Mouse (Mus musculus): ENCODE measurements at regions not wholly inside any gene's neighbourhood (a gene's known extent, or its start where the extent isn't known, plus 50 kb on each side); places are given as distances from the start of the nearest gene placed in this dataset.

- no peak for DNase-seq
Measured at GRCm38 (mm10) chr6:91619735-91620732, 63.8 kb upstream of the Slc6a6 start.

GRCm38 (mm10) chr6:91621437-91621836 lies 62.4 kb upstream of the Slc6a6 start:
- no peak for DNase-seq

- DNase-seq, result no peak
Measured at GRCm38 (mm10) chr6:91622425-91622824, 61.4 kb upstream of the Slc6a6 start.

GRCm38 (mm10) chr6:91623646-91624045 lies 60.2 kb upstream of the Slc6a6 start:
- no peak for DNase-seq

GRCm38 (mm10) chr6:91629230-91629629 lies 54.6 kb upstream of the Slc6a6 start:
- no peak for DNase-seq

GRCm38 (mm10) chr6:91631261-91631660 lies 52.6 kb upstream of the Slc6a6 start:
- no peak for DNase-seq

Measured in lung, postnatal 4 days (tissue).